In genomic region chr15:21458098-21458497, GRCm38 (mm10) we compare ENCODE assay signal across 25 mouse cellular contexts.
"Had no signal": no experiment of that assay in that cellular context is flagged by ENCODE, and none has a peak within 500 bp of the region (broad histone marks: within the 10 kb centered on the region; RNA-seq: fewer than 3 reads in every experiment).

No protein-coding gene starts in this region.

- H3K9ac ChIP-seq: embryonic facial prominence, embryonic 12.5 days; embryonic facial prominence, embryonic 13.5 days; embryonic facial prominence, embryonic 15.5 days; forebrain, embryonic 12.5 days; forebrain, embryonic 13.5 days; forebrain, embryonic 15.5 days; forebrain, postnatal 0 days had no signal

- H3K4me1 ChIP-seq: embryonic facial prominence, embryonic 10.5 days; embryonic facial prominence, embryonic 12.5 days; embryonic facial prominence, embryonic 13.5 days; embryonic facial prominence, embryonic 15.5 days; forebrain, embryonic 10.5 days; forebrain, embryonic 12.5 days; forebrain, embryonic 13.5 days; forebrain, embryonic 15.5 days; heart, embryonic 10.5 days had no signal

- H3K27ac ChIP-seq: embryonic facial prominence, embryonic 10.5 days; embryonic facial prominence, embryonic 12.5 days; embryonic facial prominence, embryonic 13.5 days; embryonic facial prominence, embryonic 15.5 days; forebrain, embryonic 10.5 days; forebrain, embryonic 12.5 days; forebrain, embryonic 13.5 days; forebrain, embryonic 15.5 days; gastrocnemius, adult 2 months; heart, adult 2 months; heart, embryonic 10.5 days had no signal

- H3K9me3 ChIP-seq: embryonic facial prominence, embryonic 10.5 days; embryonic facial prominence, embryonic 12.5 days; embryonic facial prominence, embryonic 13.5 days; embryonic facial prominence, embryonic 15.5 days; forebrain, embryonic 10.5 days; forebrain, embryonic 12.5 days; forebrain, embryonic 13.5 days; forebrain, embryonic 15.5 days; heart, embryonic 10.5 days had no signal

- H3K27me3 ChIP-seq: embryonic facial prominence, embryonic 12.5 days; embryonic facial prominence, embryonic 13.5 days; embryonic facial prominence, embryonic 15.5 days; forebrain, embryonic 12.5 days; forebrain, embryonic 13.5 days; forebrain, embryonic 15.5 days had no signal

- H3K4me3 ChIP-seq: embryonic facial prominence, embryonic 10.5 days; embryonic facial prominence, embryonic 12.5 days; embryonic facial prominence, embryonic 13.5 days; embryonic facial prominence, embryonic 15.5 days; erythroblast, embryonic 14.5 days; forebrain, embryonic 10.5 days; forebrain, embryonic 12.5 days; forebrain, embryonic 13.5 days; forebrain, embryonic 15.5 days; gastrocnemius, adult 2 months; heart, adult 2 months; heart, embryonic 10.5 days had no signal

- DNase-seq: cerebellum, adult 9-11 months; cerebellum, postnatal 10 days; cerebellum, postnatal 14 days; cerebellum, postnatal 25 days; cerebellum, postnatal 36 days; embryo, embryonic 11 days; forebrain, postnatal 0 days; gastrocnemius, adult 2 months; gastrocnemius, postnatal 10 days; gastrocnemius, postnatal 14 days; gastrocnemius, postnatal 25 days; gastrocnemius, postnatal 36 days; heart, adult 11 months; heart, adult 18-20 months; heart, adult 2 months had no signal

- H3K36me3 ChIP-seq: embryonic facial prominence, embryonic 10.5 days; embryonic facial prominence, embryonic 12.5 days; embryonic facial prominence, embryonic 13.5 days; embryonic facial prominence, embryonic 15.5 days; forebrain, embryonic 10.5 days; forebrain, embryonic 12.5 days; forebrain, embryonic 15.5 days; heart, embryonic 10.5 days had no signal
